Mouse (Mus musculus) midbrain, embryonic 12.5 days (tissue): ENCODE measurements at regions not wholly inside any gene's neighbourhood (a gene's known extent, or its start where the extent isn't known, plus 50 kb on each side); places are given as distances from the start of the nearest gene placed in this dataset.

ENCODE experiments used
- ATAC-seq: fragments of 200-750 bp; cut with Nextera tagmentation; 2 replicates; pipeline ENCODE4 v1.8.0; 2017; ENCODE audit warnings: low read depth, moderate TSS enrichment, moderate library complexity; ENCODE audit not compliant: low FRiP score
- H3K27ac ChIP-seq: fragments of 300-500 bp; sonication (generic); replicated peaks from 2 replicates; pipeline ENCODE4 v1.5.1; 2016; ENCODE audit warnings: mild to moderate bottlenecking
- H3K27me3 ChIP-seq: fragments of 300-500 bp; sonication (generic); 2 replicates; pipeline ENCODE4 v1.6.1; 2016; ENCODE audit warnings: mild to moderate bottlenecking
- H3K36me3 ChIP-seq: fragments of 300-500 bp; sonication (generic); 2 replicates; pipeline ENCODE4 v1.6.1; 2016
- H3K4me1 ChIP-seq: fragments of 300-500 bp; sonication (generic); 2 replicates; pipeline ENCODE4 v1.6.1; 2016
- H3K4me2 ChIP-seq: fragments of 300-500 bp; sonication (generic); replicated peaks from 2 replicates; pipeline ENCODE4 v1.6.1; 2016; ENCODE audit warnings: mild to moderate bottlenecking, moderate library complexity
- H3K4me3 ChIP-seq: fragments of 300-500 bp; sonication (generic); 2 replicates; pipeline ENCODE4 v1.5.1; 2016; ENCODE audit warnings: mild to moderate bottlenecking
- H3K9ac ChIP-seq: fragments of 300-500 bp; sonication (generic); replicated peaks from 2 replicates; pipeline ENCODE4 v1.6.1; 2016; ENCODE audit warnings: mild to moderate bottlenecking, moderate library complexity
- H3K9me3 ChIP-seq: fragments of 300-500 bp; sonication (generic); 2 replicates; pipeline ENCODE4 v1.6.1; 2016; ENCODE audit warnings: mild to moderate bottlenecking
- WGBS: fragments of 180-500 bp; shearing (Covaris S2); methylation state at CpG from one replicate; pipeline ENCODE4 v1.1.7; 2016; 5-methylcytosine and 5-hydroxymethylcytosine counted together

- Histone ChIP-seq H3K27ac (no peak overlapping the region), H3K4me3 (no peak overlapping the region), H3K9me3 (no peaks in the 10 kb centered on the region), H3K4me2 (no peak overlapping the region), H3K9ac (no peak overlapping the region), H3K4me1 (no peaks in the 10 kb centered on the region), H3K36me3 (no peaks in the 10 kb centered on the region), H3K27me3 (no peaks in the 10 kb centered on the region)
- 76% methylated on average over 1 of the region's 1 CpGs for WGBS
- ATAC-seq = no peak
These were observed 786.2 kb upstream of the Zeb2 start for GRCm38 (mm10) chr2:45903350-45903749.

GRCm38 (mm10) chr2:45901892-45902291 lies 784.7 kb upstream of the Zeb2 start:
- no peaks in the 10 kb centered on the region for H3K27me3 ChIP-seq
- ATAC-seq = no peak
- no peak overlapping the region for H3K4me3 ChIP-seq
- H3K9me3 ChIP-seq = no peaks in the 10 kb centered on the region
- no peak overlapping the region for H3K27ac ChIP-seq
- H3K36me3 ChIP-seq = no peaks in the 10 kb centered on the region
- H3K4me1 ChIP-seq = no peaks in the 10 kb centered on the region
- WGBS = 90% methylated on average over 4 of the region's 4 CpGs
- no peak overlapping the region for H3K9ac ChIP-seq
- no peak overlapping the region for H3K4me2 ChIP-seq

GRCm38 (mm10) chr2:45884680-45885079 lies 767.5 kb upstream of the Zeb2 start:
- Histone ChIP-seq H3K4me3 (no peak overlapping the region), H3K4me2 (no peak overlapping the region), H3K27ac (no peak overlapping the region), H3K9me3 (no peaks in the 10 kb centered on the region), H3K4me1 (no peaks in the 10 kb centered on the region), H3K36me3 (no peaks in the 10 kb centered on the region), H3K27me3 (no peaks in the 10 kb centered on the region), H3K9ac (no peak overlapping the region)
- no peak for ATAC-seq
- 86% methylated on average over 3 of the region's 3 CpGs for WGBS

- Histone ChIP-seq H3K4me2 (no peak overlapping the region), H3K9me3 (no peaks in the 10 kb centered on the region), H3K27me3 (no peaks in the 10 kb centered on the region), H3K9ac (no peak overlapping the region), H3K4me1 (no peaks in the 10 kb centered on the region), H3K4me3 (no peak overlapping the region), H3K36me3 (no peaks in the 10 kb centered on the region), H3K27ac (no peak overlapping the region)
- no peak for ATAC-seq
These were observed 761.5 kb upstream of the Zeb2 start for GRCm38 (mm10) chr2:45878656-45879055.

GRCm38 (mm10) chr2:45859901-45860331 lies 742.7 kb upstream of the Zeb2 start:
- ATAC-seq = no peak
- no peaks in the 10 kb centered on the region for H3K9me3 ChIP-seq
- no peaks in the 10 kb centered on the region for H3K4me1 ChIP-seq
- H3K9ac ChIP-seq = no peak overlapping the region
- H3K4me2 ChIP-seq = no peak overlapping the region
- H3K27ac ChIP-seq = no peak overlapping the region
- 83% methylated on average over 4 of the region's 4 CpGs for WGBS
- H3K4me3 ChIP-seq = no peak overlapping the region
- no peaks in the 10 kb centered on the region for H3K27me3 ChIP-seq
- H3K36me3 ChIP-seq = no peaks in the 10 kb centered on the region

GRCm38 (mm10) chr2:45859445-45859844 lies 742.2 kb upstream of the Zeb2 start:
- Histone ChIP-seq H3K9me3 (no peaks in the 10 kb centered on the region), H3K9ac (no peak overlapping the region), H3K27ac (no peak overlapping the region), H3K4me3 (no peak overlapping the region), H3K4me1 (no peaks in the 10 kb centered on the region), H3K4me2 (no peak overlapping the region), H3K27me3 (no peaks in the 10 kb centered on the region), H3K36me3 (no peaks in the 10 kb centered on the region)
- no peak for ATAC-seq
- WGBS = 90% methylated on average over 6 of the region's 6 CpGs

DNA sequence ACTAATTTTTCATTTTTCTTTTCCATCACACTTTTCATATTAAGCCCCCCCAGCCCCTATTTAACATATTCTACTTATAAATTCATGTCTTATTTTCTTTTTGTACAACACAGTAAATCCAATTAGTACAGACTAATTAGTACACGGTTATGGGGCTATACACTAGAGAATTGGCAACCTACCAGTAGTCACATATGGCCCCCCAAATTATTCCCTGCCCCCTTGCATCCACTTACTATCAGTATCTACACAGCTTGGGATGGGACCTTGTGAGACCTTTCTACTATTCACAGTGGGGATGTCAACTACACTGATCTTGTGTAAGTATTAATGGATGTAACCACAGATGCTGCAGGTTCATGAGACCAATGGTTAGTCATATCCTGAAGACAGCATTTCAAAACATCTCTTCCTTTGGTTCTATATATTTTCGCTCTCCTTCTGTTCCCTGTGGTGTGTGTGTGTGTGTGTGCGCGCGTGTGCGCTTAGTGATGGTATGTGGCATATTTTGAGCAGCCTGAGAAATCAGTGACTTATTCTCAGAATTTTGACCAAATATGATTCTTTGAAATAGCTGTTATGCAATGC lies 732.9 kb upstream of the Zeb2 start:
- Histone ChIP-seq H3K4me1 (no peaks in the 10 kb centered on the region), H3K4me2 (no peak overlapping the region), H3K27me3 (no peaks in the 10 kb centered on the region), H3K9me3 (no peaks in the 10 kb centered on the region), H3K4me3 (no peak overlapping the region), H3K9ac (no peak overlapping the region), H3K27ac (no peak overlapping the region), H3K36me3 (no peaks in the 10 kb centered on the region)
- WGBS = 95% methylated on average over 6 of the region's 6 CpGs
- no peak for ATAC-seq

DNA sequence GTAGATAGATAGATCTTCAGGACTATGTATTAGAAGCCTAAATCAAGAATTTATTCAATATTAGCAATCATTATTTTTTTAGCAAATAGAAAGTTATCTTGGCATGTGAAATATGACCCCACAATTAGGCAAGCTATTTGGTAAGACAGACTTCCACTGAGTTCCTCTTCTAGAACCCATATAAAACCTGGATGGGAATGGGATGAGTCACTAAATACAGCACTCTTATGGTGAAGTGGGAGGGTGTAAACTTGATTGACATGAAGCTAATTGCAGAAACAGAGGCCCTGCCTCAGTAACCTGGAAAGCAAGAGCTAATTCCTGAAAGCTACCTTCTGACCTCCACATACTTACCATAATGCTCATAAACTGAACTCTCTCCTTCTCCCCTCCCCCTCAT lies 723.2 kb upstream of the Zeb2 start:
- Histone ChIP-seq H3K4me3 (no peak overlapping the region), H3K36me3 (no peaks in the 10 kb centered on the region), H3K27me3 (no peaks in the 10 kb centered on the region), H3K4me2 (no peak overlapping the region), H3K27ac (no peak overlapping the region), H3K9me3 (no peaks in the 10 kb centered on the region), H3K9ac (no peak overlapping the region), H3K4me1 (no peaks in the 10 kb centered on the region)
- ATAC-seq = no peak

GRCm38 (mm10) chr2:45836546-45837221 lies 719.5 kb upstream of the Zeb2 start:
- 84% methylated on average over 6 of the region's 6 CpGs for WGBS
- Histone ChIP-seq H3K4me2 (no peak overlapping the region), H3K27ac (no peak overlapping the region), H3K9me3 (no peaks in the 10 kb centered on the region), H3K9ac (no peak overlapping the region), H3K4me3 (no peak overlapping the region), H3K36me3 (no peaks in the 10 kb centered on the region), H3K27me3 (no peaks in the 10 kb centered on the region), H3K4me1 (no peaks in the 10 kb centered on the region)
- no peak for ATAC-seq

- Histone ChIP-seq H3K4me3 (no peak overlapping the region), H3K9ac (no peak overlapping the region), H3K27ac (no peak overlapping the region), H3K36me3 (no peaks in the 10 kb centered on the region), H3K9me3 (no peaks in the 10 kb centered on the region), H3K4me1 (no peaks in the 10 kb centered on the region), H3K27me3 (no peaks in the 10 kb centered on the region), H3K4me2 (no peak overlapping the region)
- no peak for ATAC-seq
- WGBS = 86% methylated on average over 8 of the region's 8 CpGs
These were observed 700.9 kb upstream of the Zeb2 start for GRCm38 (mm10) chr2:45817945-45818719.

DNA sequence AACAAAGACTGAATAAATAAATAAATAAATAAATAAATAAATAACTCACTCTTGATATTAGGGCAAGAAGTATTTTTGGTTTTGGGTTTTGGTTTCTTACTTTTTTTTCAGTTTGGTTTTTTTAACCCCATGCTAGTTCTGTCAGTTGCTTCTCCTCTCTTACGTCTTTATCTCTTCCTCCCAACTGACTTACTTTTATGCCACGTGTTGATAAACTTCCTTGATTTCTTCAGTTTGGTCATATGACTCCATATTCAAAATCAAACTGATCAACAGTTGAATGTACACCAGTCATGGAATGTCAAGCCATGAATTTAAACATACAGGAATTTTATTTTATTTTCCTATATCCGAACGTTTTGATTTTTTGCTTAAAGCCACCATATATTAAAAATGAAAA lies 697.5 kb upstream of the Zeb2 start:
- Histone ChIP-seq H3K4me1 (no peaks in the 10 kb centered on the region), H3K36me3 (no peaks in the 10 kb centered on the region), H3K9me3 (no peaks in the 10 kb centered on the region), H3K4me2 (no peak overlapping the region), H3K27me3 (no peaks in the 10 kb centered on the region), H3K27ac (no peak overlapping the region), H3K4me3 (no peak overlapping the region), H3K9ac (no peak overlapping the region)
- no peak for ATAC-seq
- WGBS = 94% methylated on average over 4 of the region's 4 CpGs

- Histone ChIP-seq H3K9ac (no peak overlapping the region), H3K36me3 (no peaks in the 10 kb centered on the region), H3K27me3 (no peaks in the 10 kb centered on the region), H3K4me3 (no peak overlapping the region), H3K4me2 (no peak overlapping the region), H3K27ac (no peak overlapping the region), H3K9me3 (no peaks in the 10 kb centered on the region), H3K4me1 (no peaks in the 10 kb centered on the region)
- 69% methylated on average over 2 of the region's 2 CpGs for WGBS
- ATAC-seq = no peak
These were observed 688.1 kb upstream of the Zeb2 start for GRCm38 (mm10) chr2:45805329-45805728.
